Mouse (Mus musculus) G1E (cell line): ENCODE measurements around the gene Prkag1.

Experiments
- CTCF ChIP-seq: IDR thresholded peaks from 2 replicates; pipeline ENCODE4 v1.5.1; 2012; ENCODE audit warnings: low read depth, low read length, inconsistent platforms, mixed read lengths
- GATA2 ChIP-seq: IDR thresholded peaks from 2 replicates; pipeline ENCODE4 v1.6.1; 2012; ENCODE audit warnings: low read depth, low read length, inconsistent platforms, borderline replicate concordance
- TAL1 ChIP-seq: conservative IDR thresholded peaks from 2 replicates; pipeline ENCODE4 v1.6.1; 2012; ENCODE audit warnings: low read depth, low read length, inconsistent platforms, mixed read lengths

GRCm38 (mm10) chr15:98839161-98839560 is 7.8 kb upstream of the Prkag1 start:
- TF ChIP-seq TAL1 = no peak
- no peak for TF ChIP-seq CTCF
- TF ChIP-seq GATA2 = no peak
